ENCODE assay signal across 8 mouse cellular contexts in the genomic region with DNA sequence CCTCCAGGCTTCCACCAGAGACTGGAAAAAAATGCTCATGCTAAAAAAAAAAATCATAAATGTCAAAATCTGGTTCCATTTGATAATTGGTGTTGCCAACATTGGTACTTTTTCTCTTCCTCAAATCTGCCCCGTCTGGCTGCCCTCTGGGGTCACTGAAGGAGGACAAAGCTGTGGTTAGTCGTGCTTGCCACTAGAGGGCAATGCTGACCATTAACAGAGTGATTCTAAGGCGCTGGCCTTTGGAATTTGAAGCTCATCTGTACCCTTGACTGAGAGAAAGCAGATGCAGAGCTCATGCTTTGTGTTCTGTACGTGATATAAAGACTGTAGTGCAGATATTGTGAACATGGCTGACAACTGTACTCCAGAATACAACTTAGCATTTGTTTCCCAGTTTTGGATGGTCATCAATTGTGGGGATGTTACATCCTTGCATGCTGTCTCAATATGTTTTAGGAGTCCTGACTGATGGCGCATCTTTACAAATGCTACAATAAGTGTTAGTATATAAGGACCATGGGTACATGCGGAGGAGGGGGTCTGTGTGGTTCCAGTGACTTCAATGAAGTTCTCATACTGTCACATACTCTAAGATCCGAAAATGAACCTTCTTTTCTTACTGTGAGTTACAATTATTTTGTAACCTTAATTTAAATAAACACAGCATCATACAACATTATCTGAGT.
DNase-seq lines count a peak whose midpoint lies in the region; TF ChIP-seq lines count a peak whose summit lies in the region.

No protein-coding gene starts in this region.

- 37% methylated on average over 7 of the region's 7 CpGs for WGBS in bone marrow, adult 2 months

- DNase-seq in MEL-GATA-1-ER (ENCODE audit: extremely low read depth, low read depth) = peak; percentile 19
- peak; percentile 64 for DNase-seq in heart, postnatal 4 days
- DNase-seq in layer of hippocampus, adult 2 months (ENCODE audit: low spot score in 2 of 2) = peak; percentile 35 to 51
- peak; percentile 62 for DNase-seq in lung, postnatal 14 days
- DNase-seq in right cerebral cortex, adult 2 months (ENCODE audit: low spot score in 2 of 2) = peak; percentile 38 to 69
- DNase-seq in B cell, adult 2 months = no peak

- H3K4me3 ChIP-seq in bone marrow, adult 2 months (replicated peaks; ENCODE audit: control insufficient read depth, low read depth, low read length) = no peak overlapping the region
- no peak overlapping the region for H3K4me3 ChIP-seq in embryonic fibroblast, embryonic 13.5 days (ENCODE audit: insufficient read depth, low read length)
- no peak overlapping the region for H3K4me3 ChIP-seq in layer of hippocampus, adult 2 months

- peak; percentile 37; the same call in 1 of the 2 replicates for TF ChIP-seq CTCF in bone marrow, adult 2 months (IDR thresholded peaks at IDR 0.05; ENCODE audit: control insufficient read depth, insufficient read depth, low read length)
- TF ChIP-seq CTCF in embryonic fibroblast, embryonic 13.5 days (IDR thresholded peaks at IDR 0.05; ENCODE audit: borderline replicate concordance, insufficient read depth, low read length) = peak; percentile 66; the same call in 1 of the 2 replicates
- TF ChIP-seq CTCF in layer of hippocampus, adult 2 months (conservative IDR thresholded peaks at IDR 0.05) = peak; percentile 96

- no peak for TF ChIP-seq POLR2A in bone marrow, adult 2 months (IDR thresholded peaks at IDR 0.05; ENCODE audit: borderline replicate concordance, control insufficient read depth, low read depth, low read length)
- TF ChIP-seq POLR2A in embryonic fibroblast, embryonic 13.5 days (IDR thresholded peaks at IDR 0.05; ENCODE audit: low read depth, low read length) = no peak

- H3K27ac ChIP-seq in bone marrow, adult 2 months (ENCODE audit: control insufficient read depth, insufficient read depth, low read depth, low read length, poor library complexity) = no peak overlapping the region
- H3K27ac ChIP-seq in embryonic fibroblast, embryonic 13.5 days (ENCODE audit: insufficient read depth, low read length) = no peak overlapping the region
- no peak overlapping the region for H3K27ac ChIP-seq in layer of hippocampus, adult 2 months

- H3K4me1 ChIP-seq in bone marrow, adult 2 months (ENCODE audit: control insufficient read depth, insufficient read depth, low read length) = no peaks in the 10 kb centered on the region
- H3K4me1 ChIP-seq in embryonic fibroblast, embryonic 13.5 days (ENCODE audit: control insufficient read depth, insufficient read depth, low read length) = no peaks in the 10 kb centered on the region

Comparison
In these comparisons a context has a peak if more than half of its experiments do, and no peak if none do; other contexts are left out.
1. DNase-seq: peak in MEL-GATA-1-ER (single experiment), heart, postnatal 4 days (single experiment), layer of hippocampus, adult 2 months (2 of 2), lung, postnatal 14 days (single experiment) and right cerebral cortex, adult 2 months (2 of 2); none in B cell, adult 2 months (0 of 2).
2. CTCF ChIP-seq: peak in every context shown above with its lines; median percentile 96 in layer of hippocampus, adult 2 months; 66 in embryonic fibroblast, embryonic 13.5 days; 37 in bone marrow, adult 2 months.